Mouse (Mus musculus) thymus, postnatal 4 days (tissue): Measurements from ENCODE around the gene Hamp2.

Source experiments
- DNase-seq: peaks from one replicate; pipeline ENCODE4 v3.0.0; 2021

Gene Hamp2

GRCm38 (mm10) chr7:30888786-30889185 lies 35.7 kb downstream of the Hamp2 start:
- DNase-seq = no peak

GRCm38 (mm10) chr7:30887568-30888188 lies 36.8 kb downstream of the Hamp2 start:
- no peak for DNase-seq

GRCm38 (mm10) chr7:30886852-30887251 lies 37.6 kb downstream of the Hamp2 start:
- DNase-seq = no peak

GRCm38 (mm10) chr7:30884047-30884446 lies 40.4 kb downstream of the Hamp2 start:
- no peak for DNase-seq

GRCm38 (mm10) chr7:30881367-30881766 lies 43.1 kb downstream of the Hamp2 start:
- DNase-seq = no peak

GRCm38 (mm10) chr7:30880176-30880575 lies 44.3 kb downstream of the Hamp2 start, which contains the start of gene Cd22:
TSS of gene Cd22 (minus strand) at chr7:30880342.
- peak; percentile 48 for DNase-seq

GRCm38 (mm10) chr7:30878950-30879349 lies 45.5 kb downstream of the Hamp2 start:
- DNase-seq = no peak

GRCm38 (mm10) chr7:30873083-30873482 lies 51.4 kb downstream of the Hamp2 start:
- DNase-seq = peak; percentile 82
